Mouse (Mus musculus) left cerebral cortex, postnatal 25 days (tissue): Measurements from ENCODE around the gene Dph7. TPM values are rescaled to one million over a fixed set of nuclear protein-coding genes. Genes with fewer than 3 reads are reported as not detected.
"Not testable (repeated sequence)": the region's sequence is repeated elsewhere in the genome, so short reads cannot be mapped to it uniquely, and the experiment has no call there.

Source experiments
- DNase-seq, 2 experiments: peaks; one replicate each; pipeline ENCODE4 v3.0.0; 2022; ENCODE audit warnings: low spot score in 2 of 2, mixed read lengths in 1 of 2
- intact Hi-C: fragments of 180-260 bp; cut with DNase I; formaldehyde crosslinking; loops from one replicate; pipeline ENCODE4 v1.15.1; 2025
- microRNA-seq, 2 experiments: library from miRNA; unstranded; fragments of <30 nt; microRNA quantifications; one replicate each; pipeline ENCODE4 v1.2.0; 2022
- total RNA-seq, 2 experiments: library from RNA; stranded (reverse); gene quantifications; 2 replicates each; pipeline ENCODE4 v1.2.3; 2021

Dph7 gene
- total RNA-seq, 2 experiments from 2014 or later: 27.5 to 33.5 TPM

DNA sequence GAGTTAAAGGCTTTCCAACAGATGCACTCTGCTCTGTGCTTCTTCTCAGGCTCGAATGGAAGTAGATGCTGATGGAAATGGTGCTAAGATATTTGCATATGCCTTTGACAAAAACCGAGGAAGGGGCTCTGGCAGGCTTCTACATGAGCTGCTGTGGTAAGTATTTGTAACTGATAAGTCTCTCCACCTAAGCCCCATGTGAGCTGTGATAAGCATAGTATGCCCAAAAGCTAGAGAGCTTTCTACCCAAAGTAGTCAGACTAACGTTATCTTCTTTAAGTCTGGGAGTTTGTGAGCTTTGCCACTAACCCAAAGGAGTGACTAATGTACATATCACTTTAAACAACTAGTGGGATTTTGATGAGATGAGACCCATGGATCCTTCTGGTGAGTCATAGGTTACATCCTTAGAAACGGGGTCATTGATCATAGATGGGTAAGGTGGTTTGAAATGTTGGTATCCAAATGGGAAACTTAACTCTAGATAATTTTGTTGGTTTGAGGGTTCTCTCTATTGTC is 9.6 kb upstream of the Dph7 start:
- no peak for DNase-seq
- intact Hi-C loops: no loop called here

DNA sequence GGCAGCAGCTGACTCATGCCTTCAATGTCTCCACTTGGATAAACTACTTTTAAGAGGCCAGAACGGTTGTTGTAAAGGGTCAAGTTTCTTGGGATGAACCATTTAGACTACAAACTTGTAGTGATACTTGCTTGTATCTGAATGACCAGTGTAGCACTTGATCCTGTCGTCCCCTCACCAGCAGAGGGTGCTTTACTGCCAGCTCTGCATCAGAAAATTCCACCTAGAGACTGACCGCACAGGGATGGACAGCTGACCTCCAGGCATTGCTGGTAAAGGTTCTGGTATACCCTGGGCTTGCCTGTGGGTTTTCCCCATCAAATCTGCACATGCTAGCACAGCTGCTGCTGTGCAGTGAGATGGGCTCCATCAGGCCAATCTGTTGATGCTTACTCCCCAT is 1.3 kb upstream of the Dph7 start:
- DNase-seq: peak in 1 of 2 experiments; percentile 23
- intact Hi-C loops: no loop called here

DNA sequence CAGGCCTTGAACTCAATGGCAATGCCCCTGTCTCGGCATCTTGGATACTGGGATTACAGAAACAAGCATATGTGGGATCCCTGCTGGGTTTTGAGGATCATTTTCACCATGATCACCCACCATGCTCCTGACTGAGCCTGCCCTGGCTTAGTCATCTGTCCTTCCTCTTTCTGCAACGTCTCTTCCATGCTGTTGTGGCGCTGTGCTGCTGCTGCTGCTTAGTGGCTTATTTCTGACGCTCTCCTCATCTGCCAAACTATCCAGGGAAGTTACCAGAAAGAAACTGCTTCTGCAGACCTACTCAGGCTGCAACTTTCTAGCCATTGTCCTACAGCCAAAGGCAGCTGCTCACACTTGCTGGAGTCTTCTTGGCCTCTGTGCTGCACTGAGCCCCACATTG is 8.2 kb downstream of the Dph7 start:
- no peak for DNase-seq
- intact Hi-C loops: no loop called here

DNA sequence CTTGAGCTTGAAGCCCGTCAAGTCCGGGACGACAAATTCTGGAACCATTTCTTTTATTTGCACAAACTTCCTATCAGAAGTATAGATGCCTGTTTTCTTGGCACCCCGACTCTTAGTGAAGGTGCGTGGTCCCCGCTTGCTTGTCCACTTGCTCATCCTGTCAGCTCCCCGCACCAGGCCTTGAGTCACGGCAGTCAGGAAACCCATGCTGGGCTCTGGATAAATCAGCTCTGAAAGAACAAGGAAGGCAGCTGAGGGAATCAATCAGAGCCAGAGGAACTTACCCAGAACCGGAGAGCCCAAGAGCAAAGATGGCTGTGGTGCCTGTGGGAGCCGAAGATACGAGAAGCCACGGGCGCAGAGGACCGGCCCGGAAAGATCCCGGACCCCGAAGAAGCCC is 12.3 kb downstream of the Dph7 start:
- DNase-seq: peak in 1 of 2 experiments; percentile 31
- intact Hi-C loops: not testable (repeated sequence)

DNA sequence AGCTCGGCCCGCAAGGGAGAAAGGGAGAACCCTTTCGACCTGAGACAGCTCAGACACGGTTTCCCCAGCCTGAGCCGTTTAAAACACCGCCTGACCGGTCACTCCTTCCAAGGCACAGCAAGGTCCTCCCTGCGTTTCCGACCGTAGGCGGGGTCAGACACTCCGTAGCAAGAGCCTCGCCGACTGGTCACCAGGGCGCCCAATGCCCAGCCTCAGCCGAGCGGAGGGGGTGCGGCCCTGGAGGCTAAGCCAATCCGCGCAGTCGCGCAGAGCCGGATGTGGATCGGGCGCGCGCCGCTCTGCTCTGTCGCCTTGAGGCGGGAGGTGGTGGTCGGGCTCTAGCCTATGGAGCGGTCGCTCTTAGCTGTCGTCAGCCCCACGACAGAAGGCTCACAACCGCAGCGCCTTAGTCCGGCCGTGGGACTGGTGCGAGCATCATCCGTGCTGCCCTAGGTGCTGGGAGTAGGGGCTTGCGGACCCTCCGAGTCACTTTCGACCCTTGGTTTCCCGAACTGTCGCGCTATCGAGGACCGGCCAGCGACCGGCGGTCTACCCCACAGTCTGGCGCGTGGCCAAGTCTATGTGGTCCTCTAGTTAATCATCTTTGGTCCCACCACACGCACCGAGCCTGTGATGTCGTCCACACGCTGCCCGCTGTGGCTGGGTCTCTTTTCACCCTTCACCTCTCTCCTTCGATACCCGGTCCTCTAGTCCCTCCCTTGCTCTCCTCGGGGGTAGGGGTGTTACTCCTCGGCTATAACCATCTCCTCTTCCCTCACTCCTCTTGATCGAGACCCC is 12.9 kb downstream of the Dph7 start, which contains the start of gene Mrpl41:
Gene Mrpl41 (minus strand): TSS at position 193 of the 798 bp plus-strand sequence.
- intact Hi-C loops: no loop called here
- DNase-seq: peak; percentile 97 to 99

DNA sequence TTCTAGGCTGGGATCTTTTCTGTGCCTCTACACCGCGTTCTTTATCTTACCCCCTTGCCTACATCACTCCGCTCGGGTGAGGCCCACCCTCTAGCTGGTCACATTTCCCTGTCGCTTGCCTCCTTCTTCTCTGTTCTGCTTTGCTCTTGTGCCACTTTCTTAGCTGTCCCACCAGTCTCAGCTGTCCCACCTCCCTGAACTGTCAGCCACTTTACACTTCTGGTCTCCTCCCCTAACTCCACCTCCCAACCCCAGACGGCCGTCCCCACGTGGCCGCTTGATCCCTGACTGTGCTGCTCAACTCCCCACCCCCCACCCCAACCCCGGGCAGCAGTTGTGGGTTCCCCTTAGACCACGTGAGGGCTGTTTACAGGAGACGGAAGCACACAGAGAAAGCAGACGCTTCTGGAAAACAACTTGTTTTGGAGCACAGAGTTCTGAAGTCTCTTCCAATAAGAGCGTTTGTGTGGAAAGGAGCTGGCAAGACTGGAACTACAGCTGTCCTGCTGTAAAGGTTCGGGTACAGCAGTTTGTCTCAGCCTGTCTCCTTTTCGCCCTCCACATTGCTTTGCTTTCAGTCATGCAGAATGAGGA is 13.6 kb downstream of the Dph7 start, which contains the start of gene Pnpla7:
Gene Pnpla7 (plus strand): TSS at position 330 of the 594 bp plus-strand sequence.
- peak; percentile 58 to 82 for DNase-seq
- intact Hi-C loops: no loop called here

DNA sequence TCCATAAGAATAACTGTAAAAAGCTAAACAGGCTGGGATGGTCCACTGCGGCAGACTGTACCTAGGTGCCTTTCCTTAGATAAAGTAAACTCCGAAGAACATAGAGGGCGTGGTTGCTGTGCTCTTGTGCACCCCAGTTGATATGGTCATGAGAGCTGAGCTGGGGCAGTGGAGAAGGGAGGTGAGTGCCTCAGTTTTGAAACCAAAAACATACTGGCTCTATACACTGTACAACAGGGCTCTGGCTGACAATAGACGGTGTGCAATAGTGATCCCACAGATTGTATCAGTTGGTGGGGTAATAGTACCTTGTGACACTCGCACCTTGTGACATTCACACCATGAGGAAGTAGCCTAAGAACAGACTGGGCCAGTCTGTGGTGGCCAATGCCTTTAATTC is 14.8 kb downstream of the Dph7 start:
- DNase-seq: no peak
- intact Hi-C loops: no loop called here

DNA sequence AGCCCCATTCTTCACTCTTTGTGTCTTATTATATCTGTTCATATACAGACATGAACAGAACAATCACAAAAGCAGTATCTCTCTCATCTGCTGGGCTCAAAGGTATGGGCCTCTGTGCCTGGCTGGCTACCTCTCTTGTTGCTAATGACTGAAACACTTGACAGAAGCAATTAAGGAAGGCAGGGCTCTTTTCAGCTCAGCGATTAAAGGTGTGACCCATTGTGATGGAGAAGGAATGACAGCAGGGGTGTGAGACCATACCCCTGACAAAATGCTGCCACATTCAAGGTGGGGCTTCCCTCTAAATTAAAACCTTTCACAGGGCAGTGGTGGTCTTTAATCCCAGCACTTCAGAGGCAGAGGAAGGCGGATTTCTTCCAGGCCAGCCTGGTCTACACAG is 25.6 kb downstream of the Dph7 start:
- intact Hi-C loops: no loop called here
- DNase-seq: no peak

DNA sequence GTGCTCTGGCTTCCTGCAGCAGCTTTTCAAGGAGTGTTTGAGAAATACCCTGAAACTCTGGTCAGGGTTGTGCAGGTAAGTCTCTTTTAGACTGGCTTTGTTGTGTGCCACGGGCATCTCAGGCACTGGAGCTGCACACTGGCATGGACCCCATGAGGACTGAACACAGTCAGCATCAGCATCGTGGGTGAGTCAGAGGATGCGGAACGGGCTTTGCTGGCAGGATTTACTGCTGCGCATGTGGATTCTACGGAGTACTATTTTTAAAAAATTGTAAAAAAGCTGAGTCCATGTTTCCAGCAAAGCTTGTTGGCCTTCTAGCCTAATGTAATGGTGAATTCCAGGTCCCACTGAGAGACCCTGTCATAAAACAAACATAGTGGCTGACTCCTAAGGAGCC is 33.1 kb downstream of the Dph7 start:
- intact Hi-C loops: no loop called here
- DNase-seq: peak; percentile 33 to 80

DNA sequence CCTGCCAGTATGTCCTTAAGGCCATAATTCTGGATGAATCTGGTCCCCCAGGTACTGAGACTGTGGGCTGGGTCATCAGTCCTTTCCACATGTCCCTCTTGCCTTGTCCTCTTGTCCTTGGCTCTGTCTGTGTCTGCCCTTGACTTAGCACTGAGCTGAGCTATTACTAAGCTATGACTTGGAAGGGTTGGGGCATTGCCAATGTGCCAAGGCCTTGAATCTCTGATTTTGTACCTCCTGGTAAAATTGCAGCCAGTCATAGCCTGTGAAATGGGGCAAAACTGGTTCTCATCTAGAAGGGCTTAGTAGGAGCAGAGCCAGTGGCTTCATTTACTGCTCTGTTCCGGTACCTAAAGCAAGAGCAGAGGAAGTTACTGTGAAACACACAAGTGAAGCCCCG is 34.3 kb downstream of the Dph7 start:
- DNase-seq: no peak
- intact Hi-C loops: no loop called here

DNA sequence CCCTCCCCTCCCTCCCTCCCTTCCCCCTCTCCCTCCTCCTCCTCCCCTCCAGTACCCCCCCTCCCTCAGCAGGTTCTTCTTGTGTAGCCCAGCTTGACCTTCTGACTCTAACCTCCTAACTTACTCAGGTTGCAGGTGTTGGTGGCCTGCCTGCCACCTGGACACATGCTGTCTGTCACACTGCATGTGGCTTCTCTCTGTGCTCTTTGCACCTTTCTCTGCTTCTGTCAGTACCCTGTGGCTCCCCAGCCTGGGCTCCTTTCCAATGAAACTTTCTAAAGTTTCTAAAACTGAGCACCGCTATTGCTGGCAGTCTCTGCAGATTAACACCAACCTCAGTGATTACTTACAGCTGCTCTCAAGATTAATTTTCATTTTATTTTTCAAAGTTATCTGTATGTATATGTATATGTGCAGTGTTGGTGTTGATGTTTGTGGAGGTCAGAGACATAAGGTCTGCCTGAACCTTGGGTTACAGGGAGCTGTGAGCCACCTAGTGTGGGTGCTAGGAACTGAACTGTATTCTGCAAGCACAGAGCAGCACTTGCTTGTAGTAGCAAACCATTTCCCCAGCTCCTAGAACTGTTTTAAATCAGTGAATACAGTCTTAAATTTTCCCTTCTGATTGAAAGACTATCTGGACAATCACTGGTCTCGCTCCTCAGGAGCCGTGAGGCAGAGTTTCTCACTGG is 38.5 kb downstream of the Dph7 start:
- peak in 1 of 2 experiments; percentile 15 for DNase-seq
- intact Hi-C loops: no loop called here

DNA sequence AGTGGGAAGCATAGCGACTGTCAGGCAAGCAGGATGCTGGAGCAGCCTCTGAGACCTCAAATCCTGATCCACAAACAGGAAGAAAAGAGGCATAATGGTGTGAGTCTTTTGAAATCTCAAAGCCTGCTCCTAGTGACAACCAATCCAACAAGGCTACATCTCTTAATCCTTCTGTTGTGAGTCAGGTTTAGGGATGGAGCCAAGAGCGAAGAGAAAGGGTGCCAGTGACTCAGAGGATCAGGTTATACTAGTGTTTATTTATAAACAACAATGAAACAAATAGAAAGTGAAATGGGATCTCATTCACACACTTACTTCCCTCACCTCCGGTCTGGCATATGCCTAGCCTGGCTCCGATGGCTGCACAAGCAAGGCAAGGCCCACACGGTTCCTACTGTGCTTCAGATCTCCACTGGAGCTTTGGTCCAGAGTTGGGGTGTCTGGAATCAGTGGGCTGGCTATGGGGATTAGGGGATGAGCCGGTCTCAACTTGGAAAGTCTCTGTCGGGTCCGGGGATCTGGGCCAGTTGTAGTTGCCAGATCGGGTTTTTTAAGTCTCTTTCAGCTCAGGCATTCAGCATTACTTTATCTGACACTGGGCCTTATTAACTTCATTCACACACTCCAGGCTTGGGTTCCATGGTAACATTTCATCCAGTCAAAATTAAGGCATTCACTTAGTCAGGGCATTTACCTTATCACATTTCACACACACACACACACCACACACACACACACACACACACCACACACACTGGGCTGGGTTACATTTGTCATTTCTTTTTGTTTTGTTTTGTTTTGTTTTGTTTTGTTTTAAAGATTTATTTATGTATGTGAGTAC is 42.0 kb downstream of the Dph7 start:
- intact Hi-C loops: no loop called here
- DNase-seq: no peak

DNA sequence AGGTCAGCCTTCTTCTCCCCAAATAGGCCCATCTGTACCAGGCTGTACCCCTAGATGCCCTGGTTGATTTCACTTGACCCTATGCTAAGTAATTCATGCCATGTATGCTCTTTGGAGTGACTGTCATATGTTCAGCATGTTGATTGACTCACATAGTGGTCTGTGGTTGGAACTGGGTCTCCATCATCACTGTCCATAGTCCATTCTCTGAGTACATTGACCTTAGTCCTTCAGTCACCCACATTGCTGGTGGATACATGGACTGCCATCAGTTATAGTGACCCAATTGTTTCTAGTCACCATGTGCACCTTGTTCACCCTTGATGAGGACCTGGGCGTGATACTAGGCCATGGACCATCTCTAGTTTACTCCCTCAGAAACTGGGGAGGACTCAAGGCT is 44.6 kb downstream of the Dph7 start:
- intact Hi-C loops: no loop called here
- no peak for DNase-seq

DNA sequence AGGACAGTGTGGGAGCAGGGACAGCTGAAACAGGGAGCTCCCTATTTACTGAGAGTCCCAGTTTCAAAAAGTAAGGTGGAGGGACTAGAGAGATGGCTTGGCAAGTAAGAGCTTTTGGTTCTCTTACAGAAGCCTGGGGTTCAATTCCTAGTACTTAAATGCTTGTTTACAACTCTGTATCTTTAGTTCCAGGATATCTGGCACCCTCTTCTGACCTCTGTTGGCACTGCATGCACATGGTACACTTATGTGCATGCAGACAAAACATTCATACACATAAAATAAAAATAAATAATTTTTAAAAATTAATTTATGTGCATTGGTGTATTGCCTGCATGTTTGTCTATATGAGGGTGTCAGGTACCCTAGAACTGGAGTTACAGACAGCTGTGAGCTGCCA is 46.0 kb downstream of the Dph7 start:
- DNase-seq: no peak
- intact Hi-C loops: no loop called here

Small RNA genes lying within 50 kb of the gene (microRNA-seq; reads per million reads assigned to microRNA genes)
- gene Gm22875: 0 reads per million in 2 experiments

Other genes with a start within 250 kb of the Dph7 start
- gene Cacna1b, start 199.2 kb upstream of the Dph7 start, total RNA-seq: 10 to 100 TPM; 87.9 to 95.9 TPM
- 10 to 100 TPM; 52.2 to 56.3 TPM for gene Ehmt1, start 42.8 kb upstream of the Dph7 start, total RNA-seq
- 10 to 100 TPM; 12.8 to 15.5 TPM for gene Arrdc1, start 27.1 kb upstream of the Dph7 start, total RNA-seq
- gene Zmynd19, start 12.6 kb upstream of the Dph7 start, total RNA-seq: 10 to 100 TPM; 36.8 to 39.4 TPM
- 10 to 100 TPM; 72.5 to 79.4 TPM for gene Mrpl41, start 12.7 kb downstream of the Dph7 start, total RNA-seq
- 10 to 100 TPM; 14.6 to 17.5 TPM for gene Pnpla7, start 13.6 kb downstream of the Dph7 start, total RNA-seq
- gene Nsmf, start 92.0 kb downstream of the Dph7 start, total RNA-seq: 100 to 1,000 TPM; 472 to 481 TPM
- gene Entpd8, start 117.9 kb downstream of the Dph7 start, total RNA-seq: not detected
- not detected for gene Noxa1, start 132.7 kb downstream of the Dph7 start, total RNA-seq
- gene Nrarp, start 218.4 kb downstream of the Dph7 start, total RNA-seq: 10 to 100 TPM; 21.7 to 30.7 TPM
- 1 to 10 TPM; 1.9 to 2.3 TPM for gene Tor4a, start 234.5 kb downstream of the Dph7 start, total RNA-seq
- 10 to 100 TPM; 50.8 to 51.8 TPM for gene Nelfb, start 249.1 kb downstream of the Dph7 start, total RNA-seq